Mouse (Mus musculus) midbrain, embryonic 14.5 days (tissue): ENCODE measurements at regions not wholly inside any gene's neighbourhood (a gene's known extent, or its start where the extent isn't known, plus 50 kb on each side); places are given as distances from the start of the nearest gene placed in this dataset.
"Not testable (repeated sequence)": the region's sequence is repeated elsewhere in the genome, so short reads cannot be mapped to it uniquely, and the experiment has no call there.

Experiments
- ATAC-seq: fragments of 200-750 bp; cut with Nextera tagmentation; 2 replicates; pipeline ENCODE4 v1.8.0; 2017; ENCODE audit warnings: moderate number of reproducible peaks, moderate library complexity; ENCODE audit not compliant: low FRiP score, low TSS enrichment
- DNase-seq: peaks from one replicate; pipeline ENCODE4 v3.0.0-alpha.2; 2015
- H3K27ac ChIP-seq: fragments of 300-500 bp; sonication (generic); replicated peaks from 2 replicates; pipeline ENCODE4 v1.5.1; 2014; ENCODE audit warnings: mild to moderate bottlenecking, low read depth, low read length, moderate library complexity
- H3K27me3 ChIP-seq: fragments of 300-500 bp; sonication (generic); 2 replicates; pipeline ENCODE4 v1.6.1; 2014; ENCODE audit warnings: low read length, control low read depth, mixed read lengths; ENCODE audit not compliant: control insufficient read depth, insufficient read depth
- H3K36me3 ChIP-seq: fragments of 300-500 bp; sonication (generic); 2 replicates; pipeline ENCODE4 v1.6.1; 2014; ENCODE audit warnings: low read length, control low read depth; ENCODE audit not compliant: control insufficient read depth, insufficient read depth
- H3K4me1 ChIP-seq: fragments of 300-500 bp; sonication (generic); 2 replicates; pipeline ENCODE4 v1.6.1; 2014; ENCODE audit warnings: mild to moderate bottlenecking, antibody characterized with exemption, low read length, control low read depth; ENCODE audit not compliant: control insufficient read depth, insufficient read depth
- H3K4me2 ChIP-seq: fragments of 300-500 bp; sonication (generic); 2 replicates; pipeline ENCODE4 v1.6.1; 2014; ENCODE audit warnings: mild to moderate bottlenecking, low read length, moderate library complexity
- H3K4me3 ChIP-seq: fragments of 300-500 bp; sonication (generic); replicated peaks from 2 replicates; pipeline ENCODE4 v1.5.1; 2014; ENCODE audit warnings: low read depth, low read length
- H3K9ac ChIP-seq: fragments of 300-500 bp; sonication (generic); replicated peaks from 2 replicates; pipeline ENCODE4 v1.6.1; 2014; ENCODE audit warnings: mild to moderate bottlenecking, low read length, moderate library complexity
- H3K9me3 ChIP-seq: fragments of 300-500 bp; sonication (generic); 2 replicates; pipeline ENCODE4 v1.6.1; 2016; ENCODE audit warnings: low read length, control low read depth, mixed read lengths; ENCODE audit not compliant: control insufficient read depth
- WGBS: fragments of 180-500 bp; shearing (Covaris S2); extraction: QIAGEN DNeasy Blood & Tissue Kit; methylation state at CpG from one replicate; pipeline ENCODE4 v1.1.7; 2014; 5-methylcytosine and 5-hydroxymethylcytosine counted together

GRCm38 (mm10) chr1:47646681-47647080 is 754.0 kb upstream of the Slc39a10 start:
- Histone ChIP-seq H3K27me3 (no peaks in the 10 kb centered on the region), H3K9ac (no peak overlapping the region), H3K36me3 (no peaks in the 10 kb centered on the region), H3K9me3 (no peaks in the 10 kb centered on the region), H3K4me3 (no peak overlapping the region), H3K4me1 (no peaks in the 10 kb centered on the region), H3K4me2 (no peak overlapping the region), H3K27ac (no peak overlapping the region)
- peak; percentile 42 for DNase-seq
- WGBS: 45% methylated on average over 4 of the region's 4 CpGs
- peak; percentile 53; the same call in 1 of the 2 replicates for ATAC-seq

GRCm38 (mm10) chr1:47606597-47606996 is 713.9 kb upstream of the Slc39a10 start:
- no peak overlapping the region for H3K4me3 ChIP-seq
- DNase-seq: no peak
- H3K27me3 ChIP-seq: no peaks in the 10 kb centered on the region
- no peak overlapping the region for H3K9ac ChIP-seq
- H3K27ac ChIP-seq: no peak overlapping the region
- 89% methylated on average over 4 of the region's 4 CpGs for WGBS
- no peak overlapping the region for H3K4me2 ChIP-seq
- H3K4me1 ChIP-seq: no peaks in the 10 kb centered on the region; the same call in 1 of the 2 replicates
- no peaks in the 10 kb centered on the region for H3K36me3 ChIP-seq
- no peak for ATAC-seq
- no peaks in the 10 kb centered on the region for H3K9me3 ChIP-seq

DNA sequence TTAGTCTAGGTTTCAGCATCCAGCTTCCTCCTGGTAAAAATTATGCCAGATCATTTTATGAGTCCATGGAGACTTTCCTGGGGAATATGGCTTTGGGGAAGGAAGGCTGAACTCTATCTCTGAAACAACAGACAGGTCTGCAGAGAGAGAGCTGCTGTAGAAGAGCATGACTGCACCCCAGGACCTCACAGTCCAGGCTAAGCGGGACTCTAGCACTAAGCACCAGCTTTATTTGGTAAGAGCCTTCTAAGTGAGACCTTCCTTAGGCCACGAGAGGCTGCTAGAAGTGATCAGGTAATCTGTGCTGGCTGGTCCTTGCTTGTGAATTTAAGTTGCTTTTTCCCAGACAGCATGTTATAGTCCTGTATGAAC is 711.3 kb upstream of the Slc39a10 start:
- no peaks in the 10 kb centered on the region for H3K9me3 ChIP-seq
- H3K9ac ChIP-seq: no peak overlapping the region
- no peaks in the 10 kb centered on the region for H3K27me3 ChIP-seq
- H3K36me3 ChIP-seq: no peaks in the 10 kb centered on the region
- DNase-seq (no peak), ATAC-seq (no peak)
- WGBS: 56% methylated on average over 2 of the region's 2 CpGs
- no peak overlapping the region for H3K4me2 ChIP-seq
- H3K4me3 ChIP-seq: no peak overlapping the region
- H3K27ac ChIP-seq: no peak overlapping the region
- H3K4me1 ChIP-seq: no peaks in the 10 kb centered on the region; the same call in 1 of the 2 replicates

GRCm38 (mm10) chr1:47603294-47603988 is 710.8 kb upstream of the Slc39a10 start:
- Histone ChIP-seq H3K4me3 (no peak overlapping the region), H3K27ac (no peak overlapping the region), H3K27me3 (no peaks in the 10 kb centered on the region), H3K9me3 (no peaks in the 10 kb centered on the region), H3K36me3 (no peaks in the 10 kb centered on the region), H3K4me1 (no peaks in the 10 kb centered on the region; the same call in 1 of the 2 replicates), H3K9ac (no peak overlapping the region), H3K4me2 (no peak overlapping the region)
- ATAC-seq (peak; percentile 77; the same call in 1 of the 2 replicates), DNase-seq (peak; percentile 60)
- WGBS: 23% methylated on average over 3 of the region's 3 CpGs

DNA sequence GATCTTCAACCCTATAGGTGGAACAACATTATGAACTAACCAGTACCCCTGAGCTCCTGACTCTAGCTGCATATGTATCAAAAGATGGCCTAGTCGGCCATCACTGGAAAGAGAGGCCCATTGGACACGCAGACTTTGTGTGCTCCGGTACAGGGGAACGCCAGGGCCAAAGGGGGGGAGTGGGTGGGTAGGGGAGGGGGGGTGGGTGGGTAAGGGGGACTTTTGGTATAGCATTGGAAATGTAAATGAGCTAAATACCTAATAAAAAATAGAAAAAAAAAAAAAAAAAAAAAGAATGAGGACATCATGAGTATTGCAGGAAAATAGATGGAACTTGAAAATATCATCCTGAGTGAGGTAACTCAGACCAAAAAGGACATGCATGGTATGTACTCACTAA is 701.0 kb upstream of the Slc39a10 start:
- not testable (repeated sequence) for H3K27ac ChIP-seq, H3K4me3 ChIP-seq, H3K4me2 ChIP-seq, H3K9ac ChIP-seq, DNase-seq, H3K27me3 ChIP-seq, ATAC-seq, H3K9me3 ChIP-seq, H3K4me1 ChIP-seq, H3K36me3 ChIP-seq
- WGBS: 83% methylated on average over 1 of the region's 4 CpGs

DNA sequence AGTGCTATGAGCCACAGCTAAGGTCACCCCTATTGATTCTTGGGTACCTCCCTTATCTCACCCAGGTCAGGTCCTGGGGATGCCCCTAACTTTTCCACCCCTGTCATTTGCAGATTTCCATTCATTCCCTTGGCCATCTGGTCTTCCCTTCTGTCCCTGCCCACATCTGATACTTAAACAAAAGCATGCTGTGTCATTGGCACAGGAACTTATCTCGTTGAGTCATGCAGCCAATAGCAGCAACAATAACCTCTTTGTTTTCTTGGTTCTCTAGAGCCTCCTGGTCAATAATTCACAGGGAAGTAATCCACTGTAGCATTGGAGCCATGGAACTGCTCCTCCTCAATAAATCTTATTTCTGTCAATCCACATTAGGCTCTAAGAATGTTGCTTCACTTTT is 653.0 kb upstream of the Slc39a10 start:
- Histone ChIP-seq H3K27me3 (no peaks in the 10 kb centered on the region), H3K36me3 (no peaks in the 10 kb centered on the region), H3K9ac (no peak overlapping the region), H3K4me3 (no peak overlapping the region), H3K4me2 (no peak overlapping the region), H3K27ac (no peak overlapping the region), H3K9me3 (no peaks in the 10 kb centered on the region), H3K4me1 (no peaks in the 10 kb centered on the region)
- no peak for DNase-seq
- 58% methylated on average over 1 of the region's 1 CpGs for WGBS
- ATAC-seq: no peak

- WGBS: 90% methylated on average over 5 of the region's 5 CpGs
- H3K4me1 ChIP-seq: no peaks in the 10 kb centered on the region
- ATAC-seq: no peak
- no peak overlapping the region for H3K9ac ChIP-seq
- no peaks in the 10 kb centered on the region for H3K27me3 ChIP-seq
- no peaks in the 10 kb centered on the region for H3K9me3 ChIP-seq
- H3K36me3 ChIP-seq: no peaks in the 10 kb centered on the region
- DNase-seq: no peak
- H3K4me2 ChIP-seq: no peak overlapping the region
- H3K4me3 ChIP-seq: no peak overlapping the region
- H3K27ac ChIP-seq: no peak overlapping the region
These were observed 618.8 kb upstream of the Slc39a10 start for GRCm38 (mm10) chr1:47511426-47511825.

DNA sequence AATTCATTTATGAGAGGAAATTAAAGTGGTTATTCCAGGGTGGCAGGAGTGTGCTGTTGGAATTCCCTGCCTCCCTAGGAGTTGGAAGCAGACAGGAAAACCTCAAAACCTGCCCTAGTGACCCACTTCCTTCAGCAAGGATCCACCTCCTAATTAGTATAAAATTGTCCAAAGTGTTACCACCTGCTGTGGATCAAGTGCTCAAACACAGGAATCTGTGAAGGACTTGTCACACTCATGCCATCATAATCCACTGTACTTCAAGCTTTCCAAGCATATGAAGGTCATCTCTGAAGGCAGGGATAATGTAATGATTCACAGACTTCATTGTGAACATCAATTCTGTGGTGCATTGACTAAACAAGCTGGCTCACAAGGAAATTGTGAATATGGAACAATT is 615.1 kb upstream of the Slc39a10 start:
- Histone ChIP-seq H3K27me3 (no peaks in the 10 kb centered on the region), H3K9ac (no peak overlapping the region), H3K4me3 (no peak overlapping the region), H3K9me3 (no peaks in the 10 kb centered on the region), H3K4me2 (no peak overlapping the region), H3K27ac (no peak overlapping the region), H3K4me1 (no peaks in the 10 kb centered on the region), H3K36me3 (no peaks in the 10 kb centered on the region)
- DNase-seq (no peak), ATAC-seq (no peak)

DNA sequence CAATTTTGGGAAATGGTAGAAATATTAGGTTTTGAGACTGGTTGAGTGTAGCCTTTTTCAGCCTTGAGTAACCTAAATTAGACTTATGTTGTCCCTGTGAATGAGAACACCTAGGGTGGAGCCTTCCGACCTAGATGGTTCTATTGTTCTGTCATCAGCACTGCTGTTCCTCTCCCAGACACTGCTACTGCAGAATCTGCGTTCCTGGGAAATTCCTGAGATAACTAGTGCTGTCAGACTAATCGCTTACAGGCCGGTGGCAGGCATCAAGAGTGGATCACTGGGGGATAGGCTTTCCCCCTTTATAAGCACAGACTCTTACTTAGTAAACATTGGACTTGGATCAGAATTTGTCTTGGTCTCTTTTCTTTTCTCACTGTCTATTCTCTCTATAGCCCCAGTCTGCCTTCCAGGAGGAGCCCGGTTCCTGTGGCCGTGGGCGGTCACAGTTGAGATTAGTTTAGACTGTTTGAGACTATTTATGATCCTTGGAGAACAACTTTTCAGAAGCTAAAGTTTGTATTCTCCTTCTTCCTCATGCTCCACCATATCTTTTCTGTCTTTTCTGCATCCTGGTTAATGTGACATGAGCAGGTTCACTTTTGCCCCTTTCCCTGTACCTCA is 596.0 kb upstream of the Slc39a10 start:
- Histone ChIP-seq H3K4me1 (no peaks in the 10 kb centered on the region), H3K4me3 (no peak overlapping the region), H3K27me3 (no peaks in the 10 kb centered on the region), H3K9me3 (no peaks in the 10 kb centered on the region), H3K27ac (no peak overlapping the region), H3K9ac (no peak overlapping the region), H3K36me3 (no peaks in the 10 kb centered on the region), H3K4me2 (no peak overlapping the region)
- DNase-seq: no peak
- WGBS: 88% methylated on average over 7 of the region's 7 CpGs
- no peak for ATAC-seq
